Mouse (Mus musculus): ENCODE measurements at regions not wholly inside any gene's neighbourhood (a gene's known extent, or its start where the extent isn't known, plus 50 kb on each side); places are given as distances from the start of the nearest gene placed in this dataset.

- H3K4me2 ChIP-seq: no peak overlapping the region
- ATAC-seq (ENCODE audit: low FRiP score, low read depth): no peak
- 47% methylated on average over 9 of the region's 9 CpGs for WGBS
- no peaks in the 10 kb centered on the region for H3K9me3 ChIP-seq
- H3K27me3 ChIP-seq: no peaks in the 10 kb centered on the region
- H3K9ac ChIP-seq: no peak overlapping the region
- H3K27ac ChIP-seq (replicated peaks): no peak overlapping the region
- no peaks in the 10 kb centered on the region for H3K36me3 ChIP-seq
- no peak overlapping the region for H3K4me3 ChIP-seq
- H3K4me1 ChIP-seq (replicated peaks): no peaks in the 10 kb centered on the region
Measured at GRCm38 (mm10) chr13:37715058-37715712, 63.0 kb upstream of the Rreb1 start.

GRCm38 (mm10) chr13:37715770-37716693 is 62.2 kb upstream of the Rreb1 start:
- Histone ChIP-seq H3K9ac (no peak overlapping the region), H3K27me3 (no peaks in the 10 kb centered on the region), H3K27ac (replicated peaks) (no peak overlapping the region), H3K36me3 (no peaks in the 10 kb centered on the region), H3K9me3 (no peaks in the 10 kb centered on the region), H3K4me1 (replicated peaks) (no peaks in the 10 kb centered on the region), H3K4me3 (no peak overlapping the region), H3K4me2 (no peak overlapping the region)
- no peak for ATAC-seq (ENCODE audit: low FRiP score, low read depth)
- WGBS: 81% methylated on average over 15 of the region's 15 CpGs

- ATAC-seq (ENCODE audit: low FRiP score, low read depth): no peak
- Histone ChIP-seq H3K27me3 (no peaks in the 10 kb centered on the region), H3K36me3 (no peaks in the 10 kb centered on the region), H3K4me1 (replicated peaks) (no peaks in the 10 kb centered on the region), H3K27ac (replicated peaks) (no peak overlapping the region), H3K4me2 (no peak overlapping the region), H3K9ac (no peak overlapping the region), H3K4me3 (no peak overlapping the region), H3K9me3 (no peaks in the 10 kb centered on the region)
- WGBS: 72% methylated on average over 1 of the region's 1 CpGs
Measured at GRCm38 (mm10) chr13:37717793-37718192, 60.4 kb upstream of the Rreb1 start.

GRCm38 (mm10) chr13:37718364-37718763 is 59.8 kb upstream of the Rreb1 start:
- H3K27me3 ChIP-seq: no peaks in the 10 kb centered on the region
- H3K4me1 ChIP-seq (replicated peaks): no peaks in the 10 kb centered on the region
- H3K9me3 ChIP-seq: no peaks in the 10 kb centered on the region
- no peak overlapping the region for H3K4me2 ChIP-seq
- H3K27ac ChIP-seq (replicated peaks): no peak overlapping the region
- H3K9ac ChIP-seq: no peak overlapping the region
- no peak overlapping the region for H3K4me3 ChIP-seq
- no peak for ATAC-seq (ENCODE audit: low FRiP score, low read depth)
- no peaks in the 10 kb centered on the region for H3K36me3 ChIP-seq
- WGBS: 80% methylated on average over 4 of the region's 4 CpGs
